Mouse (Mus musculus) cerebellum, adult 18-20 months (tissue): Measurements from ENCODE around the gene Tex2.

Experiments
- DNase-seq, 2 experiments: peaks; one replicate each; pipeline ENCODE4 v3.0.0; 2021

Tex2 gene

DNA sequence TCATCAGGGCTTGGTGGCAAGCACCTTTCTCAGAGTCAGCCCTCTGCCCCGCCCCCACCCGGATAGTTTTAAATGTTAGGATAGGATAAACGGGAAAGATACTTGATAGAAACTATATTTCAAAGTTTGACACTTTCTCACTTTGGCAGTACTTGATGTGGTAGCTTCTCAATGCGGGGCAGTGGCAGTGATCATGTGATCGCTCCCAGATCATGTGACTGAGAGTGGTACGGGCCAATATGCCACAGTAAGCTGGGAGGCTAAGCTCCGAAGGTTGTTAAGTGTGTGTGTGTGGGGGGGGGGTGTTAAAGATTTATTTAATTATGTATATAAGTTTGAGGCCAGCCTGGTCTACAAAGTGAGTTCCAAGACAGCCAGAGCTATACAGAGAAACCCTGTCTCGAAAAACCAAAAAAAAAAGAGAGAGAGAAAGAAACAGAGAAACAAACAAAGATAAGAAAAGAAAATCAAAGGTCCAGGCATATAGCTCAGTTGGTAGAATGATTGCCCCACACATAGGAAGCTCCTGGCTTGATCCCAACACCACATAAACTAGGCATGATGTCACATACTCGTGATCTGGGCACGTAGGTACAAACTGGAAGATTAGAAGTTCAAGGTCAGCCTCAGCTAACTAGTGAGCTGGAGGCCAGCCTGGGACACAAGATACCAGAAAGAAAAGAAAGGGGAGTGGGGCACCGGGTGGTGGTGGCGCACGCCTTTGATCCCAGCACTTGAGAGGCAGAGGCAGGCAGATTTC lies 4.8 kb upstream of the Tex2 start:
- DNase-seq, result no peak

DNA sequence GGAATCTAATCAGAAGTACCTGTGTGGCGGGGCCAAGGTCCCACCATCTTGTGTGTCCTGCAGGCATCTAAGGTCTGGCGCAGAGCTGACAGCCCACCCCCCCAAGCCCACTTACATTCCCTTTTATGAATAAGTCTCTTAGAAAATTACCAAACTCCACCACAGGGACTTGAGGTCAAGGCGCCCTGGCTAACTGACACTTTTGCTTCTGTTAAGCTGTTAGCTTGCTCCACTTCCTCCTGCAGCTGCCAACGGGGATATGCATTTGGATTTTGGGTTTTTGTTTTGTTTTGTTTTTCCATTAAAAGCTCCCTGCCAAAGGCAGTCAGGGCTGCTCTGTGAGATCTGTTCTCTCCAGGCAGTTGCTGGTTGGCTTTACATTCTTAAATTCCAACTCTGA lies 2.3 kb upstream of the Tex2 start:
- DNase-seq, result no peak

DNA sequence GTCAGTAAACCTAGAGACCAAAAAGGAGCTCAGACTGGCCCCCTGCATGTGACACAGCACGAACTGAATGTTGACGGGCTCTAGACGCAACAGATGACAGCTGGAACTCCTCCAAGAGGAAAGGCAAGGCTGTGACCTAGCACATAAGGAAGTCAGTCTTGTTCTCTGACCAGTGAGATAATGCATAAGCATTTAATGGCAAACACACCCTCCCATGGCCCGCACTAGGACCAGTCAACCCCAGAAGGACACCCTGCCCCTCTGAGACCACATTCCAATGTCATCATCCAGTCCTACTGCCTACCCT lies 1.1 kb upstream of the Tex2 start:
- no peak for DNase-seq

DNA sequence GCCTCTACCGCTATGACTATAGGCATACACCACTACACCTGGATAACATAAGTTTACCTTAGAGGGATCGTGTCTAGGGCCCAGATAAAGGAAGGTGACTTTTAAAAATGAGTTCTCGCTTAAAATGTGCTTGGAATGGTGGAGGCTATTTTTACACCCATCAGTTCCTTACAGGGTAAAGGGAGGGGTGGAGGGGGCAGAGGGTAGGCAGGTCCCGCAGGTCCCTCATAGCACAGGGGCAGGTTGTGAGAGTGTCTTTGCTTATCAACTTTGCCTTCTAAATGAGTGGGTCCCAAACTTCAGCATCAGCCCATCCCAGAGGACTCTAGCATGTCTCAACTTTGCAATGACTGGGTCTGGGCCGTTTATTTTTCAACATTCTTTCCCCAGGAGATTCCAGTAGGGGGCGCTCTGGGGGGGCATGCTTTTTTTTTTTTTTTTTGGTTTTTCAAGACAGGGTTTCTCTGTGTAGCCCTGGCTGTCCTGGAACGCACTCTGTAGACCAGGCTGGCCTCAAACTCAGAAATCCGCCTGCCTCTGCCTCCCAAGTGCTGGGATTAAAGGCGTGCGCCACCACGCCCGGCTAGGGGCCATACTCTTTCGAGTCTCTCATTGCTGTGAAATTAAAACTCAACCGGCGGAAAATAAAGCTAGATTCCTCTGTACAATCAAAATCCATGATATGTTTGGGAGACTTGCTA lies 565 bp upstream of the Tex2 start:
- no peak for DNase-seq

DNA sequence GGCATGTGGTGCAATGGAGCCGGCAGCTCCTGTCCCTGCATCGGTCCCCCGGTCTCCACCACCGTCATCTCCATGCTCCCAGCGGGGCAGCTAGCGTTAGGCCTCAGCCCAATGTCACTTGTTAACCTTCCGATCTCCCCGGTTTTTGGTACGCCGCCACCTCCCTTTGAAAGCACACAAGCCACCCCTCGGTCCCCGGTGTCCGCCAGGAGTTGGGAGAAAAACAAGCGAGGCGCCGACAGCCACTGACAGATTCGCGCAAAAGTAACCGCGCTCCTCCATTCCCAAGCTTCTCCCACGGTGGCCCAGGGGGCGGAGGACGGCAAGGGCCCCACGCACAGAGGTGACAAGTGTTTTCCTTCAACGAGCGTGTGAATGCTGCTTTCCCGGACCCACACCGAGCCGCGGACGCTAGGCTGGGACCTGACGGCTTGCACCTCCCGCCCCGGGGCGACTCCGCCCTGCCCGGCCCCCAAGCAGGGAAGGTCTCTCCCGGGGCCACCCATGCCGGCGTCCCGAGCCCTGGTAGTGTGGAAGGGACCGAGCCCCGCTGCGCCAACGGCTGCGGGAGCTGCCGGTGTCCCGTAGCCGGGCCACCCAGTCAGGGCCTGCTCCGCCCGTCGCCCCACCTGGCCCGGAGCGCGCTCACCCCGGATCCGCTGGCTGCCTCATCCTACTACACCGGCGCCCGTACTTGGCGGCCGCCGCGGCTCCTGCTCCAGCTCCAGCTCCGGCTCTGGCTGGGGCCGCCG lies 838 bp downstream of the Tex2 start:
- DNase-seq, result peak; percentile 54 to 63

DNA sequence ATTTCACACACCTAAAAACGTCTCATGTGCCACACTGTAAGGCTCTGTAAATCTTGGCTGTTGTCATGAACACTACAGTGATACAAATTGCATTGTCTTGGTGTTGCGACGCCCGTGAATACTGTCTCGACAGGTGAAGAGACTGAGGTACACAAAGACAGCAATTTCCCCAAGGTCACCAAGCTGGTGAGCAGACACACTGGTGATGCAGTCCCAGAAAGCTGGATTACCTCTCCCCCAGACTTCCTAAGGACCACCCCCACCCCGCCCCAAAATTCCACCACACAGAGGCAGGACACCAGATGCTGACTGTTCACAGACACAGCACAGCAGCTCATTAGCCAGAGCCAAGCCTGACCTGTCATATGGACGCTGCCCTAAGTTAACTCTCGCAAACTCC lies 3.5 kb downstream of the Tex2 start:
- DNase-seq, result no peak

DNA sequence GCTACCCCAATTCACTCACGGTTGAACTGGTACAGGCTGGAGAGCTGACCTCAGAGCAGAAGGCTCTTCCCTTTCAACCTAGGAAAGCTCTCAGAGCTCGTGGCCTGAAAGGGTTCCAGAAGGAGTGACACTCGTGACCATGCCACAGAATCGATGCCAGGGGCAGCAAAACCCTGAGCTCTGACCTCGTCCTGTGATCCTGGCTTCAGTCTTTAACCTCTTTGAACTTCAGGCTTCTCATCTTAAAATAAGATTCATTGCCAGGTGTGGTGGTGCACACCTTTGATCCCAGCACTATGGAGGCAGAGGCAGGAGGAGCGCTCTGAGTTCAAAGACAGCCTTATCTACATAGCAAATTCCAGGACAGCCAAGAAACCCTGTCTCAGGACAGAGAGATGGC lies 5.9 kb downstream of the Tex2 start:
- no peak for DNase-seq

DNA sequence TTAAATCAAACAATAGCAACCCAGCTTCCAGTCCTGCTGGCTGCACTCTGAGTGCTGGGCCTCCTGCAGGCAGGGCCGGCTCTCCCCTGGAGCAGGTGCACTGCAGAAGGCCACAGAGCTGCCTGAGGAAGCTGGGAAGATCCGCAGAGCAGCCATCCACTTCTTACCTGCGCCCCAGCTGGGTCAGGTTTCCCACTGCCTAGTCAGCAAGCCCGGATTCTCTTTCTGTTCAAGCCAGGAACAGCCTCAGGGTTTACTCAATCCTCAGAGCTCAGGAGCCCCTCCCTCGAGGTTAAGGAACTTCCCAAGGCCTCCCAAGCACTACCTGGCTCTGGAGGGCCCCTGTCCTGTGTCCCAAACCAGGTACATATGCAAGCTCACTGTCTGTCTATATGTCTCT lies 7.2 kb downstream of the Tex2 start:
- no peak for DNase-seq

DNA sequence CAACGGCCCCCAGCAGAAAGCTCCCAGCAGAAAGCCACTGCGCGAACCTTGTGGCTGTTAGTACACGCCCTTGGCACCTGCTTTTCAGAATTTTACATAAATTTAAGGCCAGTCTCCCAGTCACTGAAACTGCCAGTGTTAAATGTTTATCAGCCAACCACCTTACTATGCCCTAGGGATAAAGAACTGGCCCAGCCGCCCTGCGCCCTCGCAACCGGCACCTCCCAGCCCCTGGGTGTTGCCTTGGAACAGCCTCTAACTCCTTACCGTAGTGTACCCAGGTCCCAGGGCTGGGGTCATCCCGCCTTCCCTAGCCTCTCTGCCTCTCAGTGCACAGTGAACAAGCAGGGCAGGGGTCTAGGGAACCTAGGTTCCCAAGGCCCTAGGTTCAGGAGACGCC lies 10.0 kb downstream of the Tex2 start:
- DNase-seq, result no peak

DNA sequence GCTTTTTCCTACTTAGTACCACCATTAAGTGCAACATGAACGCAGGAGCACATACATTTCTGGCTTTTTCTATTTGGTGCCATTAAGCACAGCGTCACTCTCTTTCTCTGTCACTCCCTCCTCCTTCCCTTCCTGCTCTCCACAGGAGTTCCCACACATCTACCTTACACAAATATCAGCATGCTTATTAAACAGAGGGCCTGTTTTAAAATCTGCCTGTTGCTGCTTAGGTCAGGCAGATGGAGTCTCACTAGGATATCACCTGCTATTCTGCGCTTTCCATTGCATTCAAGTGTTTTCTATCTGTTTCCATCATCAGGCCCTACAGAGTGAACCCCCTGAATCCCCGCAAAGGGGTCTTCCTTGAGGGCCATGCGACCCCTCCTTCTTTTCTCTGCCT lies 13.1 kb downstream of the Tex2 start:
- peak in 1 of 2 experiments; percentile 32 for DNase-seq

DNA sequence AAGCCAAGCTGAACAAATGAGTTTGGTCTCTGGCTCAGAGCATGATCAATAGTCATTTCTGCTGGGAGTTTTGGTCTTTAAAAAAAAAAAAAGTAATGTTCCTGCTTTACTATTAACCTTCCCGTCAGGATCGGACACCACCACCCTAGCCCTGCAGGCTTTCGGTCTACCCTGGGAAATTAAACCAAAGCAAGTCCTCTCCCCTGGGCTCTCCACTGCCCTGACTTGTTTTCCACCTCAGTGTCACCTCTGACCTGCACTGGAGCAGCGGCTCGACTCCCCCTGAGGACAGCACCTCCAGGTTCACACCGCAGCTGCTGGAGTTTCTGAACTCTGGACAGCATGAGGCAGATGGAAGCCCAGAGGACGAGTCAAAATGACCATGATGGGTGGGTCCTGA lies 13.9 kb downstream of the Tex2 start:
- no peak for DNase-seq

DNA sequence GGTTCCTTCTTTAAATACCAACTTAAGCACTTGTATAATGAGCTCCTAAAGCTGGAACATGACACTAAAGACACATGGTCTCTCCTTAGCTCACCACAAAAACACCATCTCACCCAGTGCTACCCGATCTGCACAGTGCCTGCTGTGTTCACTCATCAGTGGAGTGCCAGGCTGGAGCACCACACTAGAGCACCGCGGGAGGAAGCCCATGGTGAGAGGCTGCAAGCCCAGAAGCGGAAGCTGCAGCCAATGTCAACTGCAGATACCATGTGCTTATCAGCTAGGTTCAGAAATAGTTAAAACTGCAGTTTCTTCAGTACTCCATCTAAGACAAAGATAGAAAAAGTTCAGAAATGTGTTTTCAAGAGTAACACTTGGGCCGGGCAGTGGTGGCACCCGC lies 14.9 kb downstream of the Tex2 start:
- no peak for DNase-seq

DNA sequence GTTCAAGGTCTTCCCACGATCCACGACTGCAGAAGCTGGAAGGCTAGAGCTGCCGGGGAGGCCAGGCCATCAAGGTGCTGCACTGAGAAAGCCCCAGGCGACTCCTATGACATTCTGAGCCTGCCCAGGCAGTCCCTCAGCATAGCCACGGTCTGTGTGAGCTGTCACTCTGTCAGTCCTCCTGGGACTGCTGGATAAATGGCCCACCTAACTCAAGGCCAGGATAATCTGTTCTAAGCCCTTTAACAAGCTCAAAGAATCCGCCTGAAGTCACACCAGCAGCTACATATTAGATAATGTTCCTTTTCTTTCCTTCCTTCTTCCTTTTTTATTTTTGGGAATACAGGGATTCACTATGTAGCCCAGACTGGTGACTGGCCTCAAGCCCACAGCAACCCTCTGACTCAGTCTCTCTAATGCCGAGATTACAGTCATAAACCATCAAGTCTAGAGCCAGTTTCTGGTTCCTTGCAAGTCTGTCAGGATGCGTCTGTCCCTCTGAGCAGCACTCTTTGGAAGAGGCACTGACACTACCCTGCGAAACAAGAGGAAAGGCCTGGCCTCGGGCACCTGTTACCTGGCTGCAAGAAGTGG lies 15.4 kb downstream of the Tex2 start:
- DNase-seq, result no peak

DNA sequence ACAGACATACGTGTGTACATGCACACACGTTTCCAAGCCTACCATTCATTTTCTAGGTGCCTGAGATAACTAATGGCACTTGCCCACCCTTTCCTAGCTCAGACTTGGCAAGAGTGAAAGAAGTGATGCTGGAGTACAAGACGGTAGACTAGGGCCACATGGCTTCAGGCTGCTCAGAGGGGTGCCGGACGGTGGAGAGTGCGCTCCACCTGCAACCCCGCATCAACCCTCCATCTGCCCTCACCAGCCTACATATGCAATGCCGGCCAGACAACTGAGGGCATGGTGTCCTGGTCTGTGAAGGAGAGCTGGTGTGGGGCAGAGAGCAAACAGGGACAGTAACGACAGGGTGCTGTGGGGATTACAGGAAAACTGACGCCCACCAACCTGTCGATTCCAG lies 22.0 kb downstream of the Tex2 start:
- peak in 1 of 2 experiments; percentile 39 for DNase-seq

DNA sequence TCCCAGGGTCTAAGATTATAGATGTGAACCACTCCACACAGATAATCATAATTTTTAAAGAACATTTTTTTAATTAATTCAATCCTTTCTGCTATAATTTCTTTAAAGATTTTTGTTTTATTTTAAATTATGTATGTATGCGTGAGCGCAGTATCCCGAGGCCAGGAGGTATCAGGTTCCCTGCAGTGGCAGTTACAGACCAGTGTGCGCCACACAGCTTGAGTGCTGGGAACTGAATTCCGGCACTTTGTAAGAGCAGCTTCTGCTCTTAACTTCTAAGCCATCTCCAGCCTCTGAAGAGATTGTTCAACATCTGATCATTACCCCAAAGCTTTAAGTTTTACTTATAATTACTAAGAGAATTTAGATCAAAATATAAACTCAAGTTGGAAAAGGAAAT lies 23.1 kb downstream of the Tex2 start:
- no peak for DNase-seq

DNA sequence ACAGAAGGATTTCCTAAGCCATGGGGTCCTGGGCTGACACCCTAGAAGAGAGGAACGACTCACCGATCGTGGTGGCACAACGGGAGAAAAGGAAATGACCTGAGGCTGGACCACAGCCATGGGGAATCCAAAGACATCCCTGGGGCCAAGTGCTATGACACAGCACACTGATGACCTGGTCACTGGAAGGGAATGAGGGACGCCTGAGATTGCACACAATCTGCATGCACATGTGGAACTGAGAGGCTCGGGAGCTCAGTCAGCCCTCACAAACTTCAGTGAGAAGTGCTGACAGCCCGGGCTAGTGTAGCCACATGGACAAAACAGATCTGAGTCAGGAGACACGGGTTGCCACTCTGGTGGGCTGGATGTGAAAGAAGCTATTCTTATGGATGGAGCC lies 24.4 kb downstream of the Tex2 start:
- DNase-seq, result no peak

DNA sequence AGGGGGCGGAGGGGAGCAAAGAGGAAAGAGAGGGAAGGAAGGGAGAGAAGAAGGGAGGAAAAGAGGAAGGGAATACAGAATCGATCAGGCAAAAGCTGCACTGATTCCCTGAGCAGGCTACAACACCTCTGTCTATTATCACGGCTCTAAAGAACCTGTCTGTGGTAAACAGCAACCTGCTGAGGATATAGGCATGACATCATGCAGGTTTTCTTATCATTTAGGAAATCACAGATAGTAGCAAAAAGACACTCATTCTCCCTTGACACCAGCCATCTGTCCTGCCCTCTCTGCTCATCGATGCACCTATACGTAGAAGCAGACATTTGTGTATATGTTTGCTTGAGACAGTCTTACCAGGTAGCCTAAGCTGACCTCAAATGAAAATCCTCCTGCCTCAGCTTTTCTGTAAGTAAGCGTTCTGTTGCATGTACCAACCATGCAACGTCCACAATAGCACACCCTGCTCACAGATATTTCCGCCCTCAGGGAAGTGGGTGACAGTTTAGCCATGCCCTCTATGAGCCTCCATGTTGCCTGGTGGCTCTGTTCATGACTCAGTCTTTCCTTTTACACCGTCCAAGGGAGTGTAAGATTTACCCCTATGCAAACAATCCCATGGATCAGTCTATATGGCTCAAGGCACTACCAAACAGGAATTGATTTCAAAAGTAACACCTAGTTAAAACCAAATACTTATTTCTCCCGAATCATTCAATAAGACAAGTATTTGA lies 25.3 kb downstream of the Tex2 start:
- no peak for DNase-seq

DNA sequence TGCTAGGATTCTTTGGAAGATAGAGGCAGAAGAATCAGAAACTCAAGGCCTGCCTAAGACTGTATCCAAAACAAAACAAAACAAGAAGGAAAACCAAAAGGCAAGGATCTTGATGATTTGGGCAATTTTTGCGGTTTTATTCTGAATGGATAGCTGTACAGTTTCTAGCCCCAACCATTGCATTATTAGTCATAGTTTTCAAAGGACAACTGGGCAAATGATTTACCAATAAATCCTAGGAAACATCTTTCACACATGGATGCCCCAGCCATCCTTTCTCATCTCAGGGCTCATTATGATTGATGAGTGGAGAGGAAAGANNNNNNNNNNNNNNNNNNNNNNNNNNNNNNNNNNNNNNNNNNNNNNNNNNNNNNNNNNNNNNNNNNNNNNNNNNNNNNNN lies 29.4 kb downstream of the Tex2 start:
- no peak for DNase-seq

DNA sequence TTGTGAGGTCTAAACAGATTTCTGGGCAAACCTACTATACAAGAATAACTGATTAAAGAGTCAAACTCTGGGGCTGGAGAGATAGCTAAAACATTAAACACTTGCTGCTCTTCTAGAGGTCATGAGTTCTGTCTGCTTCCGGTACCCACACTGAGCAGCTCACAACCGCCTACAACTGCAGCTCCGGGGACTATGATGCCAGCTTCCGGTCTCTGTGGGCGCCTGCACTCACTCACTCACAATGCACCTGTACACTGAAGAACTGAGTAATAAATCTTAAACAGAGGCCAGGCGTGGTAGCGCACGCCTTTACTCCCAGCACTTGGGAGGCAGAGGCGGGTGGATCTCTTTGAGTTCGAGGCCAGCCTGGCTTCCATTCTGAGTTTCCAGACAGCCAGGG lies 31.9 kb downstream of the Tex2 start:
- no peak for DNase-seq

DNA sequence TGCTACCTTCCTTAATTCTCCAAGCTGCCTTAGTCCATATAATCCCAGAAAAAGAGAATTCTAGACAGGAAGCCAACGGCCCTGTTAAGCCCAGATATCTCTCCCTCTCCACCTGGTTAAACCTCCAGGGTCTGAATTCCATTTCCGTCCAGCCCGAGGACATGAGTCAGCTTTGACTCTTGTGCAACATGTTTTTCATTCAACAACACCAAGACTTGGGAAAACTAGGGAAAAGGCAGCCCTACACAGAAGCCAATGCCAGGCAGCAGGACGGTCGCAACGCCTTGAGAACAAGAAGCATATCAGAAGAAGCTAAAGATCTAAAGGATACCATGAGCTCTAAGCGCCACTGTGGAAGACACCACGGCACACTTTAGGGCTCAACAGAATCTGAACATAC lies 32.8 kb downstream of the Tex2 start:
- DNase-seq, result no peak

DNA sequence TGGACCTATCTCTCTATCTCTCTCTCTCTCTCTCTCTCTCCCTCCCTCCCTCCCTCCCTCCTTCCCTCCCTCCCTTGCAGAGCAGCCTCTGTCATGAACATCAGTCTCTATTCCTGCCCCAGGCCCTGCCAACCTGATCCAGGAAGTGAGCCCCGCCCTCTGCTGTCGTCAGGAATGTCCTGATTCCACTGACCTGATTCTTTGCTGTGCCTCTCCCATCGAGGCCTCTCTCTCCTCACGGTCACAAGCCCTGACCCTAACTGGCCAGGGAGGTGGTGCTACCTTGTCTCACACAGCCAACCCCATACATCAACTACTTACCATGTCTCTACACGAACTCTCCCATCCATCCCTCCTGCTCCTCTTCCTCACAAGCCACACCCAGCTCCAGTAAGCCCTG lies 33.3 kb downstream of the Tex2 start:
- no peak for DNase-seq

DNA sequence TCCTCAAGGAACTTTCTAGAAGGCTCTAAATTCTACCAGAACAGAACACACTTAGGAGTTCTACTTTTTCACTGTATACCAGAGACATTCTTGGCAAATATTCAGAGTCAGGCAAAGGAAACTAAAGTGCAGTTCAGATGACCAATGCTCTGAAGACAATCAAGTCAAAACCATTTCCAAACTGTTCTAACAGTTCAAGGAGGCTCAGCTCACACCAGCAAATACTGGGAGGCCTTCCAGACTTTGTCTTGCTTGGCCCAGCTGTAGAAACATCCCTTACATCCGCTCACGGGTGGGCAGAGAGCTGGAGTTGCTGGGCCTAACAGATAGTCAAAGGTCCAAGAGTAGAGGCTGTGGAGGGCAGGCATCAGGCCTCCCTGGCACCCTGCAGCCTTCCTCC lies 34.1 kb downstream of the Tex2 start:
- no peak for DNase-seq
